Mouse (Mus musculus) cerebellum, adult 2 months (tissue): ENCODE data around the gene Fes. TPM values are rescaled to one million over a fixed set of nuclear protein-coding genes. Genes with fewer than 3 reads are reported as not detected.

Source experiments
- DNase-seq, 2 experiments: peaks; one replicate each; pipeline ENCODE4 v3.0.0; 2021
- H3K27ac ChIP-seq: fragments of 200-500 bp; 2 replicates; pipeline ENCODE4 v1.5.1; 2012; ENCODE audit warnings: low read length, control low read depth, inconsistent platforms; ENCODE audit not compliant: insufficient read depth
- H3K27me3 ChIP-seq: fragments of 200-500 bp; 2 replicates; pipeline ENCODE4 v1.6.1; 2012; ENCODE audit warnings: inconsistent platforms, mild to moderate bottlenecking, low read length, moderate library complexity; ENCODE audit not compliant: control insufficient read depth, insufficient read depth
- H3K4me1 ChIP-seq: fragments of 200-500 bp; 2 replicates; pipeline ENCODE4 v1.6.1; 2011; ENCODE audit warnings: low read length; ENCODE audit not compliant: control insufficient read depth, insufficient read depth
- H3K4me3 ChIP-seq: fragments of 200-500 bp; replicated peaks from 2 replicates; pipeline ENCODE3; 2011; ENCODE audit warnings: mild to moderate bottlenecking, low read depth, low read length, control low read depth; ENCODE audit not compliant: insufficient read depth
- CTCF ChIP-seq: fragments of 200-500 bp; IDR thresholded peaks from 2 replicates; pipeline ENCODE4 v1.5.1; 2011; ENCODE audit warnings: low read depth, mild to moderate bottlenecking, control low read depth, low read length, moderate library complexity, borderline replicate concordance; ENCODE audit not compliant: insufficient read depth
- POLR2A ChIP-seq: fragments of 200-500 bp; IDR thresholded peaks from 2 replicates; pipeline ENCODE4 v1.6.1; 2011; ENCODE audit warnings: low read length, control low read depth, borderline replicate concordance; ENCODE audit not compliant: insufficient read depth
- WGBS: fragments of 180-500 bp; shearing (Covaris S2); methylation state at CpG from one replicate; pipeline ENCODE4 v1.1.7; 2018; 5-methylcytosine and 5-hydroxymethylcytosine counted together
- polyA plus RNA-seq: library from polyadenylated mRNA; depleted of rRNA; stranded (reverse); fragments of >200 nt; gene quantifications from 2 replicates; pipeline ENCODE4 v1.2.3, GENCODE M21; 2012

The Fes gene
- polyA plus RNA-seq, 1 experiment: 4.2 TPM

DNA sequence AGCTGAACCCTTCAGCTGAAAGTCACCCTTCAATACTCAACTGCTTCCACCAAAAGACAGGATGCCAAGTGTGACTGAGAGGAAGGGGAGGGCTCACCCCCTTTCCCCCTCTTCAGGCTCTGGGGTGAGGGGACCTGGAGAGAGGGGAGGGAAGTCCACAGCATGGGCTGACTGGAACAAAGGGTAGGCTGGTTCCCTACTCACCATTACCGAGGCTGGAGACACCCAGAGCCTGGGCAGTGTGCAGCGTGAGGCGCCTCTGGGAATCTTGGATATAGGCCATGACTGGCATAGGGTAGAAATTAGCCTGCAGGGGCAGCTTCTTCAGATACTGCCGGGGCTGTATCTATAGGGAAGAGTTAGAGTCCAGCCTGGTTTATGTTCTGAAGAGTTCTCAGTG lies 29.7 kb downstream of the Fes start:
- 5% methylated on average over 4 of the region's 4 CpGs for WGBS
- Histone ChIP-seq H3K4me3 (no peak overlapping the region), H3K27me3 (no peaks in the 10 kb centered on the region), H3K4me1 (peaks cover 11% of the 10 kb centered on the region), H3K27ac (no peak overlapping the region)
- DNase-seq: no peak
- TF ChIP-seq POLR2A (no peak), CTCF (no peak)

DNA sequence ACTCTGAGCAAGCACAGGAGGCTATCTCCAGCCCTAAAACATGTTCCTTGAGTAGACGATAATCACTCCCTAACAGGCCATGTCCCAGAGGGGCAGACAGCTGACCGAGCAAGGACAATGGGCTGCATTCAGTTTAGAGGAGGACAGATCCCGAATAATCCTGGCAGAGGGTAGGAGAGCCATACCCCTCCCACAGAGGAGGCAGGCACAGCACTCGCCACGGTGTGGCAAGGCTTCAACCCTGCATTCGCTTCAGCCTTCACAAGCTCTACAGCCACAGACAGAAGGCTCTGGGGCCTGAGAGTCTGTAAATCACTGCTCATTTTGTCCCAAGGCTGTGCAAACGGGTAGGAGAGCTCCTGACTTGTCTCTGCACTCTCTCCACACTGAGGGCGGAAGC lies 30.6 kb downstream of the Fes start:
- H3K27ac ChIP-seq: peak overlapping the region; percentile 34; the same call in 1 of the 2 replicates
- WGBS: 23% methylated on average over 8 of the region's 8 CpGs
- DNase-seq: peak in 1 of 2 experiments; percentile 43

DNA sequence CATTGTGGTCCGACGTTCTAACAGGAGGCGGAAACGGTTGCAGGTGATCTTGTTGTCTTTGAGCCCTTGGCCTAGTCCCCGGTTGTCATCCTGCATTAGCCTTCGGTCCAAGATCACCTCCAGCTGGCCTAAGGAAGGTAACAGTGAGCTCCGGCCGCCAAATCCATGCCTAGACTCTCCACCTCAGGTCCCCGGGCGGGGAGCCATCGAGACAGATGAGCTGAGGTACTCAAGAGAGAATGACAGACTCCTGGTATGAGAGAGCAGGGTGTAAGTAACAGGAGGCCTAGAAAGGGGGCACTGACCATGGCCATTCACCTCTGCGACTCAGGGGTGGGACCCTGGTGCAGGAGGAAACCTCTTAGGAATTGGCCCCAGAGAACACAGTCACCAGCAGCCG lies 31.4 kb downstream of the Fes start:
- WGBS: 36% methylated on average over 13 of the region's 13 CpGs

More for the DNA sequence above, 30.6 kb downstream of the Fes start:
- H3K27me3 ChIP-seq: no peaks in the 10 kb centered on the region
- peaks cover 11% of the 10 kb centered on the region for H3K4me1 ChIP-seq
- no peak overlapping the region for H3K4me3 ChIP-seq
- TF ChIP-seq CTCF (no peak), POLR2A (no peak)

DNA sequence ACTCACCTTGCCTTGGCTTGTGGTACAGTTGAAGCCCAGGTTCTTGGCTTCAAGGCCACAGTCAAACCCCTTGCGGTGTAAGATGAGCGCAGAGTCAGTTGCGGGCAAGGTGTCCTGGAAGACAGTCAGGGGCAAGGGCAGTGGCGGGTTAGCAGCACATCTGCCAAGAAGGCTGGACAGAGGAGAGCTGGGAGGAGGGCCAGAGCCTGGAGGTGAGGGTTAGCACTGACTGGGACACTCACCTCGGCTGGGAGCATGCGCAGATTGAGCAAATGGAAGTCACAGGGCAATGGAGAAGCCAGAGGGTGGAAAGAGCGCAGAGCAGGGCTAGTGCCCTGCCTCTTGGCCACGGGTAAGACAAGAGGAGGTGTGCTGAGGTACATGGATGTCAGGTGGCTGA lies 34.8 kb downstream of the Fes start:
- no peak overlapping the region for H3K4me3 ChIP-seq
- 84% methylated on average over 8 of the region's 8 CpGs for WGBS
- peaks cover 11% of the 10 kb centered on the region for H3K4me1 ChIP-seq
- TF ChIP-seq POLR2A (no peak), CTCF (no peak)
- no peak for DNase-seq
- H3K27ac ChIP-seq: no peak overlapping the region
- no peaks in the 10 kb centered on the region for H3K27me3 ChIP-seq

More for the DNA sequence above, 31.4 kb downstream of the Fes start:
- peaks cover 11% of the 10 kb centered on the region for H3K4me1 ChIP-seq
- no peaks in the 10 kb centered on the region for H3K27me3 ChIP-seq
- H3K27ac ChIP-seq: peak overlapping the region; percentile 26
- peak in 1 of 2 experiments; percentile 45 for DNase-seq
- no peak overlapping the region for H3K4me3 ChIP-seq
- TF ChIP-seq POLR2A: no peak
- TF ChIP-seq CTCF: no peak

DNA sequence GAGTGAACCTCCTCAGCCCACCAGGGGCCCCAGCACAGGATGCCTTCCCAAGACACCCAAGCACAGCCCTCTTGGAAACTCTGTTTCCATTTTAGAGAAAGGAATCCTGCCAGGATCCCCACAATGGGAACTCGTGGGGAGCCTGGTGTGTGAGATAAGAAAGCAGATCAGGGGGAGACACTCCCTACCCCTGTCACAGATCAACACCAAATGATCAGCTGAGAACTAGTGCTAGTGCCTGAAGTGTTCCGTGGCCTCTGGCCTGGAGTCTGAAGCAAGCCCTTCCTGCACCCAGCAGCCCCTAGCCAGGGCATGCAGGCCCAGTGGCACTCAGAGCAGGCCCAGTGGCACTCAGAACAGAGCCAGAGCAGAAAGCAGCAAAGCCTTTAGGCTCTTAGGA lies 36.9 kb downstream of the Fes start:
- Histone ChIP-seq H3K27me3 (no peaks in the 10 kb centered on the region), H3K4me1 (no peaks in the 10 kb centered on the region), H3K27ac (no peak overlapping the region), H3K4me3 (no peak overlapping the region)
- WGBS: 79% methylated on average over 2 of the region's 2 CpGs
- no peak for DNase-seq
- TF ChIP-seq CTCF: no peak
- TF ChIP-seq POLR2A: no peak

DNA sequence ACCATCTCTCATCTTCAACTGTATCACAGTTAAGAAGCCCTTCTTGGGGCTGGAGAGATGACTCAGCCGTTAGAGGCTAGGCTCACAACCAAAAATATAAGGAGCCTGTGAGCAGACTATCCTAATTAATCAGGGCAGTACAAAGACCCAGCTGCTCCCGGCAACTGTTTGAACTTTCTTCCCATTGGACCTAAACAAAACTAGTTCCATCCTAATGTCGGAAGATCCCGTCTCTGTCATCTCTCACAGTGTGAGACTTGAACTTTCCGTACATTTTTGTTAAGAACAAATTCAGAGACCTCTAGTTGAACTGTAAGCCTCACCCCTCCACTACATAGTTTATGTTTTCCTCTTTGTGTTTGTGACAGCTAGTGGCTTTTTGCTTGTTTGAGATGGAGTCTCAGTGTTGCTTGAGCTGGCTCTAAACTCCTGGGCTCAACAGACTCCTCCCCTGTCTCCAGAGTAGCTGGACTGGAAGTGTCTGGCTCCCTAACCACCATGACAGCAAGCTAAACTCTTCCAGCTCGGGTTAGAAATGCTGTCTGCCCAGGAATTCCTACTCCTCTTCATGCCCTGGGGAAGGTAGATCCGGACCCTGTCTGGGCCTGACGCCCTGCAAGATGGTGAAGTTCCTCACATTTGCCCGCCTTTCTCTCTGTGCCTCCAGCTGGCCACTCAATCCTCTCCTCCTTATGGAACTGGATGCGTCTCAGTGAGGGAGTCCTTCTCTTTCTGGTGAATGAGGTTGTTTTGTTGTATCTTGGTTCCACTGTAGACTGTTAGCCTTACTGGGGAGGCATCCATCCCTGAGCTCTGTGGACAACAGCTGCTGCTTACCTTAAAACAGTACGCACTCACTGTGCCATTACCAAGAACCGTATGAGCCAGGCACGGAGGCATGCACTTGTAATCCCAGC lies 39.8 kb downstream of the Fes start:
- TF ChIP-seq POLR2A (no peak), CTCF (no peak)
- WGBS: 55% methylated on average over 13 of the region's 13 CpGs
- Histone ChIP-seq H3K27me3 (no peaks in the 10 kb centered on the region), H3K4me3 (no peak overlapping the region), H3K4me1 (peaks cover 6% of the 10 kb centered on the region), H3K27ac (no peak overlapping the region)
- DNase-seq: no peak

DNA sequence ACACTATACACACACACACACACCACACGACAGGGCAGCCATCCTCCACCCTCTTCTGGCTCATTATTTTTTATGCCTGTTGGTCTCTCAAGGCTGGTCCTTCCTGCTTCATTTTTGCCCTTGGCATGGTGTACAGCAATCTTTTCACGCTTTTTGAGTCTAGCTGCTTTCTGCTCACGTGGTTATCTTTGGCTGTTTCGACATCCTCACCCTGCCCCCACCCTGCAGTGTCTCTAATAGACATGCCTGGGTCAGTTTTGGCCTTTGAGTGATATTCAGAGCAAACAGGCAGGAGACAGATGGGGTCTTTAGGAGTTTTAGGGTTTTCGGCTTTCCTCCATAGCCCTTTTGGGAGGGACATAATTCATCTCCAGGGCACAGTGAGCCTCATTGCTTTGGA lies 40.9 kb downstream of the Fes start:
- WGBS: 30% methylated on average over 5 of the region's 5 CpGs
- Histone ChIP-seq H3K27me3 (no peaks in the 10 kb centered on the region), H3K4me3 (no peak overlapping the region), H3K27ac (no peak overlapping the region), H3K4me1 (peaks cover 9% of the 10 kb centered on the region)
- no peak for DNase-seq
- TF ChIP-seq POLR2A (no peak), CTCF (no peak)

DNA sequence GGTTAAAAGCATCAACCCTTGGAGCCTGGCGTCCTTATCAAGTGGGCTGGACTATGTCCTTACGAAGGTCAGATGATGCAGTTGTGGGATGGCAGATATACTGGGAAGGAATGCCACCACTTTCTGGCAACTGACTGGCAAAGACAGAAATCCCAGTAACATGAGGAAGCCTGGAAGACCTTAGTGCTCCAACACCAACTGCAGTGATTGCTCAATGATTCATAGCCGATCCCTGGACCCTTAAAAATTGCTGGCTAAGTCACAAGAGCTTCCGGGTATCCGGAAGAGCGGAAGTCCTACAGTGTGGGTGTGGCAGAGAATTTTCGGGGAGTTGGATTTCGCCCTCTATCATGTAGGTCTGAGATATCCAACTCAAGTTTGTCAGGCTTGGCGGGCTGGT lies 41.6 kb downstream of the Fes start:
- Histone ChIP-seq H3K27ac (no peak overlapping the region), H3K4me3 (no peak overlapping the region), H3K27me3 (no peaks in the 10 kb centered on the region), H3K4me1 (peaks cover 9% of the 10 kb centered on the region)
- 84% methylated on average over 9 of the region's 9 CpGs for WGBS
- TF ChIP-seq POLR2A: no peak
- TF ChIP-seq CTCF: no peak
- DNase-seq: no peak
